In genomic region chr1:21052132-21052545, GRCm38 (mm10) we compare ENCODE assay signal across 9 mouse cellular contexts. TPM values are rescaled to one million over a fixed set of nuclear protein-coding genes. Genes with fewer than 3 reads are reported as not detected.
DNase-seq lines count a peak whose midpoint lies in the region; ATAC-seq and TF ChIP-seq lines count a peak whose summit lies in the region.
"Had no signal": no experiment of that assay in that cellular context is flagged by ENCODE, and none has a peak within 500 bp of the region (broad histone marks: within the 10 kb centered on the region; RNA-seq: fewer than 3 reads in every experiment).

No protein-coding gene starts in this region.

- no peaks in the 10 kb centered on the region for H3K36me3 ChIP-seq in intestine, embryonic 14.5 days (ENCODE audit: control insufficient read depth, insufficient read depth, low read length)
- H3K36me3 ChIP-seq in intestine, postnatal 0 days (ENCODE audit: control insufficient read depth, insufficient read depth): no peaks in the 10 kb centered on the region
- no peaks in the 10 kb centered on the region for H3K36me3 ChIP-seq in hindbrain, postnatal 0 days (ENCODE audit: insufficient read depth, low read length)
- H3K36me3 ChIP-seq in neural tube, embryonic 12.5 days: no peaks in the 10 kb centered on the region

- H3K27me3 ChIP-seq in intestine, embryonic 14.5 days (replicated peaks; ENCODE audit: control insufficient read depth, insufficient read depth, low read length): no peaks in the 10 kb centered on the region
- no peaks in the 10 kb centered on the region for H3K27me3 ChIP-seq in intestine, postnatal 0 days (replicated peaks; ENCODE audit: control insufficient read depth, insufficient read depth, low read length)
- H3K27me3 ChIP-seq in hindbrain, postnatal 0 days (ENCODE audit: insufficient read depth, low read length): no peaks in the 10 kb centered on the region
- H3K27me3 ChIP-seq in neural tube, embryonic 12.5 days (replicated peaks): no peaks in the 10 kb centered on the region

- DNase-seq in intestine, embryonic 14.5 days (ENCODE audit: low spot score): no peak
- DNase-seq in hindbrain, postnatal 0 days (ENCODE audit: low spot score): no peak
- no peak for DNase-seq in left cerebral cortex, adult 11 months (ENCODE audit: low spot score)
- DNase-seq in cerebellum, postnatal 36 days: no peak
- no peak for DNase-seq in layer of hippocampus, adult 18-20 months (ENCODE audit: low spot score in 2 of 2)
- DNase-seq: cerebellum, postnatal 25 days had no signal

- no peaks in the 10 kb centered on the region for H3K9me3 ChIP-seq in intestine, embryonic 14.5 days (ENCODE audit: control insufficient read depth, low read length)
- H3K9me3 ChIP-seq in intestine, postnatal 0 days (ENCODE audit: control insufficient read depth): no peaks in the 10 kb centered on the region
- H3K9me3 ChIP-seq in hindbrain, postnatal 0 days (ENCODE audit: low read length): no peaks in the 10 kb centered on the region
- no peaks in the 10 kb centered on the region for H3K9me3 ChIP-seq in neural tube, embryonic 12.5 days

- H3K9ac ChIP-seq in intestine, embryonic 14.5 days (ENCODE audit: low read length): no peak overlapping the region
- H3K9ac ChIP-seq in intestine, postnatal 0 days (ENCODE audit: low read depth, low read length): no peak overlapping the region
- H3K9ac ChIP-seq in hindbrain, postnatal 0 days (replicated peaks; ENCODE audit: low read length): no peak overlapping the region
- H3K9ac ChIP-seq in neural tube, embryonic 12.5 days: no peak overlapping the region

- H3K4me1 ChIP-seq in intestine, embryonic 14.5 days (replicated peaks; ENCODE audit: control insufficient read depth, insufficient read depth, low read length): peaks cover 14% of the 10 kb centered on the region
- no peaks in the 10 kb centered on the region for H3K4me1 ChIP-seq in intestine, postnatal 0 days (replicated peaks; ENCODE audit: control insufficient read depth, insufficient read depth, low read length)
- no peaks in the 10 kb centered on the region for H3K4me1 ChIP-seq in hindbrain, postnatal 0 days (ENCODE audit: insufficient read depth, low read length)
- H3K4me1 ChIP-seq in neural tube, embryonic 12.5 days: peaks cover 18% of the 10 kb centered on the region

- WGBS in intestine, embryonic 14.5 days: 32% methylated on average over 5 of the region's 5 CpGs
- WGBS in intestine, postnatal 0 days: 22% methylated on average over 5 of the region's 5 CpGs
- WGBS in hindbrain, postnatal 0 days: 50% methylated on average over 5 of the region's 5 CpGs
- WGBS in neural tube, embryonic 12.5 days: 58% methylated on average over 5 of the region's 5 CpGs

- ATAC-seq in intestine, embryonic 14.5 days (replicated peaks; ENCODE audit: low FRiP score, low TSS enrichment, low read depth): peak; percentile 63
- ATAC-seq in intestine, postnatal 0 days: no peak
- peak; percentile 73 for ATAC-seq in activated CD4-positive, CD25-positive, alpha-beta regulatory T cell, adult 4 months
- ATAC-seq in hindbrain, postnatal 0 days: peak; percentile 44
- peak; percentile 45 for ATAC-seq in neural tube, embryonic 12.5 days (ENCODE audit: low FRiP score, low read depth)

- H3K4me3 ChIP-seq in intestine, embryonic 14.5 days (ENCODE audit: low read depth, low read length): no peak overlapping the region
- H3K4me3 ChIP-seq in intestine, postnatal 0 days (ENCODE audit: low read depth, low read length): no peak overlapping the region
- H3K4me3 ChIP-seq in hindbrain, postnatal 0 days (ENCODE audit: low read length): no peak overlapping the region
- no peak overlapping the region for H3K4me3 ChIP-seq in neural tube, embryonic 12.5 days

- TF ChIP-seq CTCF in intestine, postnatal 0 days (IDR thresholded peaks at IDR 0.05; ENCODE audit: low read depth): no peak
- no peak for TF ChIP-seq CTCF in hindbrain, postnatal 0 days (IDR thresholded peaks at IDR 0.05; ENCODE audit: low read depth)

- no peak overlapping the region for H3K27ac ChIP-seq in intestine, embryonic 14.5 days (ENCODE audit: low read depth)
- H3K27ac ChIP-seq in intestine, postnatal 0 days (ENCODE audit: low read depth, low read length): no peak overlapping the region
- H3K27ac ChIP-seq in hindbrain, postnatal 0 days: no peak overlapping the region
- H3K27ac ChIP-seq in neural tube, embryonic 12.5 days: no peak overlapping the region

- H3K4me2 ChIP-seq in intestine, embryonic 14.5 days (ENCODE audit: low read length): no peak overlapping the region
- H3K4me2 ChIP-seq in intestine, postnatal 0 days (replicated peaks; ENCODE audit: low read depth): no peak overlapping the region
- no peak overlapping the region for H3K4me2 ChIP-seq in hindbrain, postnatal 0 days (ENCODE audit: low read depth, low read length)
- H3K4me2 ChIP-seq in neural tube, embryonic 12.5 days (replicated peaks): no peak overlapping the region

RNA-seq across cellular contexts. Expression of gene Tram2, which starts 26.9 kb away (rescaled TPM):
- 10.4 and 11.6 TPM in 2 replicates for polyA plus RNA-seq in intestine, embryonic 14.5 days (2014; fragmentation: Nextera tagmentation; extraction: Ambion mirVana)
- polyA plus RNA-seq in intestine, postnatal 0 days (2015; fragmentation: Nextera tagmentation; extraction: Ambion mirVana): 4.2 and 4.3 TPM in 2 replicates
- polyA plus RNA-seq in activated CD4-positive, CD25-positive, alpha-beta regulatory T cell, adult 4 months (2017; shearing (Covaris generic)): 1 to 10 TPM; 8.0 to 8.9 TPM
- total RNA-seq in hindbrain, postnatal 0 days (2014; rRNA removed): 1.5 and 1.6 TPM in 2 replicates
- 1.7 and 1.9 TPM in 2 replicates for polyA plus RNA-seq in hindbrain, postnatal 0 days (2015; fragmentation: Nextera tagmentation; extraction: Ambion mirVana)
- 3.5 and 3.6 TPM in 2 replicates for polyA plus RNA-seq in neural tube, embryonic 12.5 days (2016; fragmentation: Nextera tagmentation; extraction: Ambion mirVana)
- total RNA-seq in layer of hippocampus, adult 18-20 months (2021): 1 to 10 TPM; 1.1 to 1.4 TPM
